Mouse (Mus musculus) Patski (cell line): ENCODE results near the gene Gm17455. TPM values are rescaled to one million over a fixed set of nuclear protein-coding genes. Genes with fewer than 3 reads are reported as not detected.
A peak's percentile ranks its signal among the peaks of the same experiment; 100 is the strongest.

Experiments used
- ATAC-seq: fragments of 100-300 bp; one replicate; pipeline ENCODE4 v1.8.0; 2021
- CTCF ChIA-PET: fragments of 350-600 bp; sonication (Branson Sonifier 250); formaldehyde crosslinking; loops from one replicate; lab custom pipeline; 2022; ENCODE audit warnings: inconsistent platforms; lab: Charles Lee
- POLR2A ChIA-PET: fragments of 350-600 bp; sonication (Branson Sonifier 250); formaldehyde crosslinking; loops from one replicate; lab custom pipeline; 2022; ENCODE audit warnings: antibody characterized with exemption, inconsistent platforms; lab: Charles Lee
- DNase-seq: peaks from one replicate; pipeline ENCODE4 v3.0.0-alpha.2; 2011; ENCODE audit warnings: low read depth, low spot score
- H3K27me3 ChIP-seq: fragments of 371-371 bp; one replicate; pipeline ENCODE4 v1.5.1; 2021
- CTCF ChIP-seq: fragments of 100-300 bp; IDR thresholded peaks from one replicate; pipeline ENCODE4 v1.5.1; 2021
- in situ Hi-C: fragments of 300-500 bp; cut with MboI; formaldehyde crosslinking; loops from 3 replicates; pipeline ENCODE4 v1.11.1; 2018; ENCODE audit warnings: low pct_unique_long_range_greater_than_20kb, mixed read lengths
- polyA plus RNA-seq: library from polyadenylated mRNA; unstranded; gene quantifications from one replicate; pipeline ENCODE4 v1.2.3, GENCODE M21; 2021

Gene Gm17455
- polyA plus RNA-seq, 1 experiment from 2014 or later, result not detected

DNA sequence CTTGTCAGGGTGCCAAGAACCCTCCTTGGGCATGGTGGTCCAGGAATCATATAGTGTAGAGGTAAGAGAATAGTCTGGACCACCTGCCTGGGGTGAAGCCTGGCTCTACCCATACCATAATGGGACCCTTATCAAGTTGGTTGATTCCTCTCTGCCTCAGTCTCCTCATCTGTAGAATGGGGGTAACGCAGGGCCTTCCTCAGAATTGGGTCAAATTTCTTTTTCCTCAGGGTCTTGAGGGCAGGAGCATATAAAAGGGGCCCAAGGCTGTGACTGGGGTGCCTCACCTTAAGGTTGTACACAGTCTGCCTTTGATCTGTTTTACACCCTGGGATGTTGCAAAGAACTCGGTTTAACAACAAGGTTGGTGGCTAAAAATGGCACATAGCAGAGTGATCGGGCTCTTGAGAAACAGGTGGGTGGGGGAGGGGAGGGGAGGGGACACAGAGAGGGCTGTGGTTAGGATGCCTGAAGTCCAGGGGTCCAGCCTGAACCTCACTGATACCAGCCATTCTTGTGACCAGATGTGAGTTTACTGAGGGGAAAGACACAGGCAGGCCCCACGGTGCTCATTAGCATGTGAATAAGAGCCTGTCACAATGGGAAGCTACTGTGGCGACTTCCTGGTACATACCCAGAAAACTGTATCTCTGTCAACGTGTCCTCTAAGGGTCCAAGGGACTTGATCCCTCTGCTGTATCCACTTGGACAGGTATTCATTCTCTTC is 9.2 kb upstream of the Gm17455 start:
- no peak for ATAC-seq
- TF ChIP-seq CTCF, result no peak
- no peaks in the 10 kb centered on the region for H3K27me3 ChIP-seq
- ChIA-PET CTCF (no interaction called here), POLR2A (no interaction called here)
- in situ Hi-C loops, result loop anchor here (5.0 kb wide), 1 partner anchor 33 kb away; no protein-coding TSS in a partner anchor
- no peak for DNase-seq

- ChIA-PET CTCF (no interaction called here), POLR2A (no interaction called here)
- DNase-seq (no peak), ATAC-seq (no peak)
- H3K27me3 ChIP-seq, result no peaks in the 10 kb centered on the region
- no peak for TF ChIP-seq CTCF
- in situ Hi-C loops, result loop anchor here (5.0 kb wide), 1 partner anchor 34 kb away; no protein-coding TSS in a partner anchor
Measured at GRCm38 (mm10) chr10:60390904-60391420, 8.6 kb upstream of the Gm17455 start.

DNA sequence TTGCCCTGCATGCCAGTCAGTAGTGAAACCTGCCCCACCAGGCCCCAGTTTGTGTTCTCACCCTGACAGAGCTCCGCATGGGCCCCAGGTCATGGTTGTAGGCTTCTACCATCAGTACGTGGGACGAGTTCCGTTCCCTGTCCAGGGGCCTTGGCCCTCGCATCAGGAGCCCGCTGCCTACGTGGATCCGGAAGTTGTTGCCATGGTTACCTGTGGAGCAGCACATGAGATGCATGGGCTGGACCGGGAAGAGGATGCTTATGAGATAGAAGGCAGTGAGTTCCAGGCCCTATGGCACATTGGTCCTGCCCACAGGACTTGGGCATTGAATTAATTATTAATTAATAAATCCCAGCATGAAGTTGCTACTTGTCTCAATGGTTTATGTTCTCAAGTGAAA is 7.9 kb upstream of the Gm17455 start:
- CTCF ChIA-PET, result interaction anchor here (1.0 kb wide), 1 partner anchor 87 kb away, joined by 3 read pairs; no protein-coding TSS in a partner anchor
- no peaks in the 10 kb centered on the region for H3K27me3 ChIP-seq
- no peak for ATAC-seq
- POLR2A ChIA-PET, result no interaction called here
- no peak for DNase-seq
- in situ Hi-C loops, result loop anchor here (5.0 kb wide), 1 partner anchor 34 kb away; no protein-coding TSS in a partner anchor
- no peak for TF ChIP-seq CTCF

- POLR2A ChIA-PET, result no interaction called here
- no peak for ATAC-seq
- no peak for DNase-seq
- no peak for TF ChIP-seq CTCF
- CTCF ChIA-PET, result interaction anchor here (1.6 kb wide), 2 partner anchors 11 to 13 kb away, joined by 5 read pairs; no protein-coding TSS in a partner anchor
- in situ Hi-C loops, result loop anchor here (5.0 kb wide), 1 partner anchor 38 kb away; no protein-coding TSS in a partner anchor
- no peaks in the 10 kb centered on the region for H3K27me3 ChIP-seq
Measured at GRCm38 (mm10) chr10:60394936-60395335, 4.6 kb upstream of the Gm17455 start.

DNA sequence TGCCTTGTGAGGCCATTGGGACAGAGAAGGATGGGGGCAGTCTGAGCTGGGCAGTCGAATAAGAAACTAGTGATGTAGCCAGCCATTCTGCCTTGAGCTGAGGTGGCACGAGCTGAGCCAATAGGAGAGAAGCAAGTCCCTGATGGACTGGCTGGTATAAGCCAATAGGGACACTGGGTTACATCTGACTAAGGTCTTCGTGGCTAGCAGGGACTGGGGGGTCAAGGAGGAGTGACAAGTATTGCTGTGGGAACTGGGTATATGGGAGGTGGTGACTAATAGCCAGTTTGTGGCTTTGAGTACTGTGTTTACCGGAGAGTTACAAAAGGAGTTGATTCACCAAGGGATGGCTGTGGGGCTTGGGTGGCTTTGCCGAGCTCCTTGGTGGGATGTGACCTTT is 3.9 kb upstream of the Gm17455 start:
- DNase-seq (peak; percentile 68), ATAC-seq (peak; percentile 79)
- ChIA-PET POLR2A (no interaction called here), CTCF (interaction anchor here (1.6 kb wide), 2 partner anchors 10 to 12 kb away, joined by 5 read pairs; no protein-coding TSS in a partner anchor)
- no peak for TF ChIP-seq CTCF
- in situ Hi-C loops, result no loop called here
- no peaks in the 10 kb centered on the region for H3K27me3 ChIP-seq

GRCm38 (mm10) chr10:60398051-60398814 is 1.3 kb upstream of the Gm17455 start:
- no peak for ATAC-seq
- POLR2A ChIA-PET, result no interaction called here
- no peak for TF ChIP-seq CTCF
- in situ Hi-C loops, result no loop called here
- H3K27me3 ChIP-seq, result peaks cover 6% of the 10 kb centered on the region
- CTCF ChIA-PET, result interaction anchor here (1.6 kb wide), 1 partner anchor 93 kb away, joined by 4 read pairs; no protein-coding TSS in a partner anchor
- no peak for DNase-seq

DNA sequence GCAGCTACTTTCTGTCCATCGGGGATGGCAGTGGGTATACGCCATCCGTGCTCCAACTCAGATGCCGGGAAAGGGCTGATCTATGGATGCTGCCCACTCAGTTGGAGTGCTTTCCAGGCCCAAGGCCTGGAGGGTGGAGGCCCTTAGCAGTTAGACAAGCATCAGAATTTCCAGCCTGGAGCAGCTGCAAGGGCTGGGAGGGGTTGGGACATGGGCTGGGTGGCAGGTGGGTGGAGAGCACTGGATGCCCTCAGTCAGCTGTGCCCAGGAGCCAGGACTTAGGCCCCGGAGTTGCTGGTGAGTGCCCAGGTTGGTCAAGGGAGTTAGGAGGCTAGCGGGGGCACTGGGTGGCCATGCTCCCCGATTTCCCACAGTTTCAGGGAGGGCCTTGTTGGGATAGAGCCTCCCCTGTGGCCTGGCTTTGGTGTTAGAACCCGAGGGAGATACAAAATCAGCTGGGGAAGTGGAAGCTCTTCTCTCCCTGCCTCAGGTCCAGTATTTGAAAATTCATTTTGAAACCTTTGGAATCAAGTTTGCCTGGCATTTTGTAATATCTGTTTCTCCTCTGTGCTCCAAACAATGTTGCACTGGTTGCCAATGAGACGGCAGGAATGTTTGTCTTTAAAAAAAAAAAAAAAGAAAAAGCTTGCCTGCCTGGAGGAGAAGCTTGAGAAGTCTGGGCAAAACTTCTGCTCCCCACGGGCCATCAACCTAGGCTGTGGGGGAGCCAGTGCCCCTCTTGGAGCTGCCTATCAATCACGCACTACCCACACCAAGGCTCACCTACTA is 1.2 kb downstream of the Gm17455 start:
- CTCF ChIA-PET, result interaction anchor here (1.9 kb wide), 1 partner anchor 95 kb away, joined by 5 read pairs; no protein-coding TSS in a partner anchor
- POLR2A ChIA-PET, result interaction anchor here (0.5 kb wide), 1 partner anchor 77 kb away, joined by 3 read pairs; no protein-coding TSS in a partner anchor
- in situ Hi-C loops, result no loop called here
- no peak for TF ChIP-seq CTCF
- no peak for DNase-seq
- H3K27me3 ChIP-seq, result peaks cover 6% of the 10 kb centered on the region
- ATAC-seq, result no peak

GRCm38 (mm10) chr10:60405460-60406177 is 6.1 kb downstream of the Gm17455 start:
- peaks cover 8% of the 10 kb centered on the region for H3K27me3 ChIP-seq
- in situ Hi-C loops, result no loop called here
- DNase-seq (no peak), ATAC-seq (no peak)
- POLR2A ChIA-PET, result no interaction called here
- CTCF ChIA-PET, result interaction anchor here (1.1 to 2.2 kb wide), 2 partner anchors 10 to 100 kb away, joined by 4 to 5 read pairs; no protein-coding TSS in a partner anchor
- TF ChIP-seq CTCF, result no peak

DNA sequence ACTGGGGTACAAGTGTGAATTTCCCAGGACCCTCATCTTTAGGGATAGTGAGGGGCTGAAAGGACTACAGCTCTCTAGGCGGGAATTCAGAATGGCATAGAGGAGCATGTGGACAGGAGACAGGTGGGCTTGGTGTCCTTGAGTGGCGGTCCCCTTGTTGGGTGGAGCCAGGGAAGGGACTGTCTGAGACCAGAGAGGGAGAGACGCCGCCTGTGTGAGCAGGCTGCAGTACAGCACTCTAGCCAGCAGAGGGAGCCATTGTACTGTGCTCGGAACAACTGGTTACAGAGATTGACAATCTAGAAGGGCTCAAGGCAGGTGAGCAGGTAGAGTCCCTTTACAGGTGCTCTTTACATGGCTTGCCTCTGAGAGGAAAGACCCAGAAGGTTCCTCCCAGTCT is 8.3 kb downstream of the Gm17455 start:
- ATAC-seq (no peak), DNase-seq (no peak)
- no peak for TF ChIP-seq CTCF
- ChIA-PET POLR2A (interaction anchor here (0.6 kb wide), 2 partner anchors 123 to 146 kb away, joined by 3 read pairs; no protein-coding TSS in a partner anchor), CTCF (interaction anchor here (0.7 to 1.8 kb wide), 5 partner anchors 13 to 111 kb away, joined by 3 to 5 read pairs (median 3); no protein-coding TSS in a partner anchor)
- H3K27me3 ChIP-seq, result peaks cover 9% of the 10 kb centered on the region
- in situ Hi-C loops, result no loop called here
